Mouse (Mus musculus) embryonic fibroblast, embryonic 13.5 days (primary cell): ENCODE measurements around the gene Gja5.

Experiments
- CTCF ChIP-seq: IDR thresholded peaks from 2 replicates; pipeline ENCODE4 v1.5.1; 2011; ENCODE audit warnings: mild to moderate bottlenecking, control low read depth, low read length, moderate library complexity, borderline replicate concordance; ENCODE audit not compliant: insufficient read depth
- POLR2A ChIP-seq: IDR thresholded peaks from 2 replicates; pipeline ENCODE4 v1.6.1; 2011; ENCODE audit warnings: low read depth, mild to moderate bottlenecking, control low read depth, low read length, moderate library complexity

DNA sequence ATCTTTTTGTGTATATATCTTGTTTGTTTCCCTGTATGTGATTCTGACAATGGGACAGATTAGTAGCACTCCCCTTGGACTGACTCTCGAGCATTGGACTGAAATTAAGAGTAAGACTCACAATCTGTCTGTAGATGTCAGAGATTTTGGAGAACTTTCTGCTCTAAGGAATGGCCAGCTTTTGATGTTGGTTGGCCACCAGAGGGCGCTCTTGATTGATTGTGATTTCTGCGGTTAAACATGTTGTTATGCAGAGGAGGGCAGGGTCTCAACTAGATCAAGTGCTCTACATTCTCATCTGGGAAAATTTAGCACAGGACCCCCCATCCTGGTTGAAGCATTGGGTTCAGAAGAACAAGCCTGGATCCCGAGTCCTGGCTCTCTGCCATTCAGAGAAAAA, 182.8 kb downstream of the Gja5 start:
- TF ChIP-seq CTCF, result no peak
- no peak for TF ChIP-seq POLR2A
